Mouse (Mus musculus) forebrain, embryonic 10.5 days (tissue): ENCODE data around the gene 4933415A04Rik. TPM values are rescaled to one million over a fixed set of nuclear protein-coding genes. Genes with fewer than 3 reads are reported as not detected.

Experiments used
- DNase-seq: peaks from one replicate; pipeline ENCODE4 v3.0.0-alpha.2; 2017; ENCODE audit warnings: low spot score; ENCODE audit errors: extremely low spot score
- H3K27ac ChIP-seq: fragments of 300-500 bp; sonication (generic); 2 replicates; pipeline ENCODE4 v1.5.1; 2016; ENCODE audit warnings: mild to moderate bottlenecking
- H3K27me3 ChIP-seq: fragments of 300-500 bp; sonication (generic); 2 replicates; pipeline ENCODE4 v1.6.1; 2016; ENCODE audit warnings: mild to moderate bottlenecking; ENCODE audit not compliant: poor library complexity, severe bottlenecking
- H3K36me3 ChIP-seq: fragments of 300-500 bp; sonication (generic); replicated peaks from 2 replicates; pipeline ENCODE4 v1.6.1; 2016; ENCODE audit warnings: mild to moderate bottlenecking, moderate library complexity
- H3K4me1 ChIP-seq: fragments of 300-500 bp; sonication (generic); 2 replicates; pipeline ENCODE4 v1.6.1; 2016
- H3K4me3 ChIP-seq: fragments of 300-500 bp; sonication (generic); 2 replicates; pipeline ENCODE4 v1.5.1; 2016; ENCODE audit warnings: mild to moderate bottlenecking, moderate library complexity
- H3K9me3 ChIP-seq: fragments of 300-500 bp; sonication (generic); 2 replicates; pipeline ENCODE4 v1.6.1; 2016; ENCODE audit warnings: mild to moderate bottlenecking, moderate library complexity
- WGBS: fragments of 180-500 bp; shearing (Covaris S2); methylation state at CpG from one replicate; pipeline ENCODE4 v1.1.7; 2016; 5-methylcytosine and 5-hydroxymethylcytosine counted together
- polyA plus RNA-seq: library from polyadenylated mRNA; unstranded; fragments of >200 nt; fragmentation: Nextera tagmentation; extraction: Ambion mirVana; gene quantifications from 2 replicates; pipeline ENCODE4 v1.2.1, GENCODE M21; 2016

The 4933415A04Rik gene
- polyA plus RNA-seq, 1 experiment from 2014 or later, result 10.7 TPM

DNA sequence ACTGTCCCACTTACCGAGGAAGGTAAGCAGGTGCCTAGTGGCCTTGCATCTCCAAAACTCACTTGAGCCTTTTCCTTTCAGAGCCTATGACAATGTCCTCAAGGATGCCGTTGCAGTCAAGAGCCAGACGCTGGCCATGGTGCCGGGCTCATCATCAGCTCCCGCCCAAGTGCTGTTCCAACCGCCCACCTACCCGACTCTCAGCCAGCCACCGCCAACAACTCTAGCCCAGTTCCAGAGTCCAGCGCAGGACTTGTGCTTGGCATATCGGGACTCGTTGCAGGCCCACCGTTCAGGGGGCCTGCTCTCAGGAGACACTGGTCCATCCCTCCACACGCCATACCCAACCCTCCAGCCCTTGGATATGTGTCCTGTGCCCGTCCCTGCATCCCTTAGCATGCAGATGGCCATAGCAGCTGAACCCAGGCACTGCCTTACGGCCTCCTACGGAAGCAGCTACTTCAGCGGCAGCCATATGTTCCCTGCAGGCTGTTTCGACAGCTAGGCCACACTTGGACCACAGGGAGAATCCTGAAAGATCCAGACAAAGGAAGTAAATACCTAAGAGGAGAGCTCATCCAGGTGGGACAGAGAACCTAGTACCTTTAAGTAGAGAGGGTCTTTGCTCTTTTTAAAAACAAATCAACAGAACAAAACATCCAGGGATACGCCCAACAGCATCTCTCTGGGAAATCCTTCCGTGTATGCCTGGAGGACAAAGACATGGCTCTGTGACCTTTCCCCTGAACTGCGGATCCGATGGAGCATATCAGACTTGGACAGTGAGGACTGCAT, 1.4 kb upstream of the 4933415A04Rik start:
- Histone ChIP-seq H3K4me3 (no peak overlapping the region), H3K4me1 (peaks cover 9% of the 10 kb centered on the region), H3K9me3 (no peaks in the 10 kb centered on the region), H3K27ac (no peak overlapping the region), H3K36me3 (peaks cover 91% of the 10 kb centered on the region), H3K27me3 (no peaks in the 10 kb centered on the region)
- DNase-seq, result no peak
- 91% methylated on average over 22 of the region's 22 CpGs for WGBS

DNA sequence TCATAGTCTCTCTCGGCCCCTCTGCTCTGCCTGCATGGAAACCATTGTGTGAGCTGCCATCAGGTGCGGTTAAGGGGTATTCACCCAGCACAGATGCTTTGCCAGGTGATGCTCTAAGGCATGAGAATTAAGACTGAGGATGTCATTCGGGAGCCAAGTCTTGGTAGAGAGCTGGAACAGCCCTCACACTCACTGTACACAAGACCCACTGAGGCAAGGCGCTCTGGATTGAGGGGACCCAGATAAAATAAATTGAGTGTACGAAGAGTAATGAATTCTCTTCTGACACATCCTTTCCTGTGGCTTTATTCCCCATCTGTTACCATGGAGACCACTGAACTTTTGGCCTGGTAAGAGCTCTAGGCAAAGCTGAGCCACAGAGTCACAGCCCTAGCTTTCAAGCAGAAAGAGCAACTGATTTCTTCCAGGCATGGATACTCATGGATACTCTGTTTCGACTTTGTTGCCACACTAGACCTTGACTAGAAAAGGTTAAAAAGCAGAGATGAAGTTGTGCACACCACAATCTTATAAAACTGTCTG, 2.8 kb downstream of the 4933415A04Rik start:
- H3K4me1 ChIP-seq, result peaks cover 11% of the 10 kb centered on the region
- no peaks in the 10 kb centered on the region; the same call in 1 of the 2 replicates for H3K9me3 ChIP-seq
- no peak for DNase-seq
- H3K27ac ChIP-seq, result no peak overlapping the region
- no peak overlapping the region for H3K4me3 ChIP-seq
- 80% methylated on average over 6 of the region's 6 CpGs for WGBS
- no peaks in the 10 kb centered on the region for H3K27me3 ChIP-seq
- peaks cover 50% of the 10 kb centered on the region for H3K36me3 ChIP-seq

DNA sequence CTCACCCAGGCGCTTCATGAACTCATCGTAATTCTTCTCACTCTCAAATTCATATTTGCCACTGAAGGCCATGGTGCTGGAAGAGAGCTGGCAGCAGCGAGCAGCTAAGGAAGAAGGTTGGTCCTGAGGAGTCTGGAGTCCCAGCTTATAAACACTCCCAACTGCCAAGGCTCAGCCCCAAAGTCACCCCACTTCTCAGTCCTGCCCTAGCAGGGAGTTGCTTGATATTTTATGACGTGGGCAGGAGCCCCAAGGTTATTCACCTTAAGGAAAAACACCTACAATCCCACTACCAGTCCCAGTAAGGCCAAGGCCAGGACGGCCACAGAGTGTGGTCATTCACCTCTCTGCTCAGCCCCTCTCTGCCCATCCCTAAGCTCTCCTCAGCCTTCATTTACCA, 14.6 kb downstream of the 4933415A04Rik start, which contains the start of gene Fabp6:
TSS of gene Fabp6 (minus strand) at position 101 of the 400 bp plus-strand sequence.
- no peak for DNase-seq
- Histone ChIP-seq H3K27me3 (no peaks in the 10 kb centered on the region), H3K4me1 (no peaks in the 10 kb centered on the region), H3K4me3 (no peak within 1 kb of the TSS), H3K27ac (no peak within 1 kb of the TSS), H3K36me3 (no peaks in the 10 kb centered on the region), H3K9me3 (no peaks in the 10 kb centered on the region)
- WGBS, result 93% methylated on average over 5 of the region's 5 CpGs

DNA sequence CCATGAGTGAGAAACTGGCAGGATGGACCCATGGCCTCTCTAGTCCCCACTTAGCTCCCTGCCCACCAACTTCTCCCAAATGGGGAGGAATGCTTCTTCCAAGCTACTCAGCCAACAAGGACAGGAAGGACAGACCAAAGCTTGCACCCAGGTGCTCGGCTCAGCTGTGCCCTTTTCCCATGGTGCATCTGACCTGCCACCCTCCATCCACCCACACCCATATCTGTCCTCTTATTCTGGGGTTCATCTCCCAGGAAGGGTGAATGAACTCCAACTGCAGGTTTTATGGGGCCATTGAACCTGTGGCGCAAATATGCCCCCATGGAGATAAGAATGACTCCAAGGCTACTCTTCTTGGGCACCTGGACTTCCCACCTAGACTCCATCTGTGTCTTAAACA, 17.4 kb downstream of the 4933415A04Rik start:
- Histone ChIP-seq H3K4me1 (0 out of 2 replicates have a peak, but pooled peaks cover 8% of the 10 kb centered on the region), H3K4me3 (no peak overlapping the region), H3K36me3 (no peaks in the 10 kb centered on the region), H3K27me3 (no peaks in the 10 kb centered on the region), H3K27ac (no peak overlapping the region), H3K9me3 (no peaks in the 10 kb centered on the region)
- DNase-seq, result no peak
- 97% methylated on average over 2 of the region's 2 CpGs for WGBS

DNA sequence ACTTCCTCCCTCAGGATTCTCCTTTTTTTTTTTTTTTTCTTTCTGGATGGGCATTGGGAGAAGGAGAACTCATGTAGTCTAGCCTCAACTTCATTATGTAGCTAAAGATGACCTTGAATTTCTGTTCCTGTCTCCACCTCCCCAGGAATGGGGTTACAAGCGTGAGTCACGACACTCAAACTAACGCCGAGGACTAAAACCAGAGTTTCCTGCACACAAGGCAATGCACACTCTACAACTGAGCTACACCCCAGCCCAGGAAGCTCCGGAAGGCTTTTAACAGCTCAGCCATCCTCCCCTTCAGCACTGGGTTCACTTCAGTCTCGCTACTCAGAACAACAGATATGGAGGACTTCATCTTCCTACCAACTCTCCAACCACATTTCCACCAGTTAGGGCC, 18.1 kb downstream of the 4933415A04Rik start:
- no peaks in the 10 kb centered on the region for H3K27me3 ChIP-seq
- H3K4me3 ChIP-seq, result no peak overlapping the region
- WGBS, result 91% methylated on average over 6 of the region's 6 CpGs
- H3K4me1 ChIP-seq, result peaks cover 9% of the 10 kb centered on the region; the same call in 1 of the 2 replicates
- no peaks in the 10 kb centered on the region for H3K36me3 ChIP-seq
- DNase-seq, result no peak
- H3K27ac ChIP-seq, result no peak overlapping the region
- no peaks in the 10 kb centered on the region for H3K9me3 ChIP-seq

DNA sequence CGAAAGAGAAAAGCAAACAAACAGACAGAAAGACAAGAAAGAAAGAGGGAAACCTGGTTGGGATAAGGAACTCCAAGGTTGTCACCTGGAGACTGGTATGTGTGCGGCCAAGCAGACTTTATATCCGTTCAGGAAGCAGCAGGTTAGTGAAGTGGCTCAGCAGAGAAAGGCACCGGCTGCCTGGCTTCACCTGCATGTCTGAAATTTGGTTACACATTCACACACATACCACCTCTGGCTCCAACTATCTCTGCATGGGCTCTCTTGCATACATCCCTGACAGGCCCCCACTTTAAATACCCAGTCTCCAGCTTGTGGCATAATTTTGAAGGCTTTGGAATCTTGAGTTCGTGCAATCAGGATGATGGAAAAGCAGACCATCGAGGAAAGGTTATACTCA, 19.0 kb downstream of the 4933415A04Rik start:
- H3K4me3 ChIP-seq, result no peak overlapping the region
- WGBS, result 92% methylated on average over 6 of the region's 6 CpGs
- no peaks in the 10 kb centered on the region for H3K9me3 ChIP-seq
- DNase-seq, result no peak
- no peak overlapping the region for H3K27ac ChIP-seq
- H3K36me3 ChIP-seq, result no peaks in the 10 kb centered on the region
- no peaks in the 10 kb centered on the region for H3K27me3 ChIP-seq
- H3K4me1 ChIP-seq, result peaks cover 18% of the 10 kb centered on the region

DNA sequence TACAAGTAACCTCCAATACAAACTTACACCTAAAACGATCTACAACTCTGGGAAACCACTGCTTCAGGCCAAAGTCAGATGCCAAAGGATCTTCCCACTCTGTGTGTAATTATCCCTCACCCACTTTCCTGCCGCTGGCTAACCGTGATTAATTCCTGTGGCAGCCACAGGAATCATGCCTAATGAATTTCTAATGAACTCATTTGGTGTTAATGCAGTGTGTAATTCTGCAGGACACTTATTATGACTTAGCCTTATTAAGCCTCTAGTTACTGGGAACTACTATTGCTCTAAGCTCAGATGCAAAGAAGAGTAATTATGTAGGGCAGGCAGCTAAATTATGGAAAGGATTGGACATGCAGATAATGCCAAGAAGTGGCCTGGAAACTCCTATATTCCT, 21.6 kb downstream of the 4933415A04Rik start:
- Histone ChIP-seq H3K4me1 (peaks cover 27% of the 10 kb centered on the region), H3K36me3 (no peaks in the 10 kb centered on the region), H3K27me3 (no peaks in the 10 kb centered on the region), H3K4me3 (no peak overlapping the region), H3K9me3 (no peaks in the 10 kb centered on the region), H3K27ac (no peak overlapping the region)
- 64% methylated on average over 3 of the region's 3 CpGs for WGBS
- no peak for DNase-seq

DNA sequence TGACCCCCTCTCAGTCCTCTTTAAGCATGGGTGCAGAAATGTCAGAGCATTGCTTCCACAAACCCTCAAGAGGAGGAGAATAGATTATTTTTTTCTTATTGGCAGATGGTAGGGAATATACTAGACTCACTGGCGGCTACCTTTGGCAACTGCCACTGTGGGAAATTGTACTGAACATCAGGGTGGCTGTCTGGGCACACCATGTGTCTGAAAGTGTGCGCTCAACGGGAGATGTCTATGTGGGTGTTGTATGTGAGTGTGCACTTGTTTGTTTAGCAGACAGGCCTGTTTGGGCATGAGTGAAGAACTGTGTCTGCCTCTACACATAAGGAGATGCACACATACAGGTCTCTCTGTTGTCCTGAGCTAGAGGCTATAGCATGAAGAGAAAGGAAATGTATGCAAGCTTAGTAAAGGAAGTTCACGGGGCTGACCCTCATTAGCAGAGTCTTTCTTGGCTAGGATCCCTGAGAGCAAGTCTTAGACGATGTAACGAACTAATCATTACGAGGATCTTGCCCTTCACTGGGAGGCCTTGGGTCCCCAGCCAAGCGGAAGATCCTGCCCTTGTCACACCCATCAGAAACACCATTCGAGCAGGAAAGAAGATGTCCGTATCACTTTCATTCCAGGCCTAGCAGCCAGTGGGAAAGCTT, 23.3 kb downstream of the 4933415A04Rik start:
- H3K27me3 ChIP-seq, result no peaks in the 10 kb centered on the region
- WGBS, result 73% methylated on average over 10 of the region's 10 CpGs
- DNase-seq, result no peak
- no peaks in the 10 kb centered on the region for H3K9me3 ChIP-seq
- H3K27ac ChIP-seq, result no peak overlapping the region
- no peak overlapping the region for H3K4me3 ChIP-seq
- H3K4me1 ChIP-seq, result peaks cover 27% of the 10 kb centered on the region
- H3K36me3 ChIP-seq, result no peaks in the 10 kb centered on the region

DNA sequence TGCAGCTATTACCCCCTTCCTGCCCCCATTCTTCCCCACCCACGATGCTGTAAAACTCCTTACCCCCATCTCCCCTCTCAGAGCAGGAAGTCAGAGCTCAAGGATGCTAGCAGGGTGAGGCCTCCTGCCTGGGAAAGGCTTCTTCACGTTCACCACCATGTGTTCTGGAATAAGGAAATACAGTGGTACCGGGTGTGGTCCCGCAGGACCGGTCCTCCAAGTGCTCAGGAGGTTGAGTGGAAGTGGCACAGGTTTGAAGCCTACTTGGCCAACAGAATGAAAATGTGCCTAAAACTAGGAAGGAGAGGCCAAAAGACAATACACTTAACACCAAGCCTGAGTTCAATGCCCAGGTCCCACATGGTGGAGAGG, 23.8 kb downstream of the 4933415A04Rik start:
- H3K4me3 ChIP-seq, result no peak overlapping the region
- H3K9me3 ChIP-seq, result peaks cover 3% of the 10 kb centered on the region; the same call in 1 of the 2 replicates
- H3K27ac ChIP-seq, result no peak overlapping the region
- H3K4me1 ChIP-seq, result peaks cover 27% of the 10 kb centered on the region
- DNase-seq, result no peak
- 87% methylated on average over 5 of the region's 5 CpGs for WGBS
- H3K36me3 ChIP-seq, result no peaks in the 10 kb centered on the region
- no peaks in the 10 kb centered on the region for H3K27me3 ChIP-seq

DNA sequence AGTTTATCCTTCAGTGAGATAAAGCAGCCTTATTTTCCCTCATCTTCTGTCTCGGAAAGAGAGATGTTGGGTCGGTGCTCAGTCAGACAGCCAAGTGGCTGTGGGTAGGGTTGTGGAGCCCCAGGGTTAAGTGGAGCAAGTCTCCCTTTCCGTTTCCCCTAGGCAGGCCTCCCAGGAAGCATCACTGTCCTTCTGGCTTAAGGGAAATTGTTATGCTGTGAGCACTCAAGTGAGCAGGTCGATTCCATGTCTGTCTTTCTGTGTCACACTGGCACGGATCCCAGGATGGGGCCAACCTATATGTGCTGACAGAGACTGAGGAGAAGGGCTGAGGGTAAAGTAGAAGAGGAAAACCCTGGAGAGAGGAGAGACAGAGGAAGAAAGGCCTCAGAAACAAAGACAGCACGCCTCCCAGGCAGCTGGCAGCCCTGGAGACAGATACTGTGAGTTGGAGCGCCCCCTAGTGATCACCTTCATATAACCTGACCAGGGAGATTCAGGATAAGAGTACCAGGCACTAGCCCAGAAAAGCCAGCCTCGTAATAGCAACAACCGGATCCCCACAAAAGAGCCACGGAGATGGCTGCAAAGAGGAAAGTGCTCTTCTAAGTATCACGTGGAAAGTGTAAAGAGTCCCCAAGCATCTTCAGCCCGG, 26.1 kb downstream of the 4933415A04Rik start:
- H3K27ac ChIP-seq, result peak overlapping the region; percentile 90
- WGBS, result 28% methylated on average over 12 of the region's 12 CpGs

DNA sequence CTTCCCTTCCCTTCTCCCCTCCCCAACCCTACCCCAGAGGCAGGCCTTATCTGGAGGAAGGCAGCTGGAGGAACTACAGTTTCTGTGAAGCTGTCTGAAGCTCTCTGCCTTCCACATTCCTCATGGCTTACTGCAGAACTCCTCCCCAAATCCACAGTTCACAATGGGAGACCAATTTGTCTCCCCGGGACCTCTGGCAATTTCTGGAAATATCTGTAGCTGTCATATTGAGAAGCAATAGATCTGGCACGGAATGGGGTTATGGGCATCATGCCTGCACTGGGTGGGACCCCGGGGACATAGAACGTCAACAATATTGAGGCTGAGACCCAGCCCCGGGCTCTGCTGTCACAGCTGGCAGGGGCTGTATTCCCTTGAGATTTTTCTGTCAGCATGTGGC, 31.1 kb downstream of the 4933415A04Rik start:
- peaks cover 3% of the 10 kb centered on the region; the same call in 1 of the 2 replicates for H3K9me3 ChIP-seq
- no peak for DNase-seq
- WGBS, result 71% methylated on average over 5 of the region's 5 CpGs
- peaks cover 21% of the 10 kb centered on the region for H3K4me1 ChIP-seq
- peak overlapping the region; percentile 69 for H3K27ac ChIP-seq
- no peak overlapping the region for H3K4me3 ChIP-seq
- H3K27me3 ChIP-seq, result no peaks in the 10 kb centered on the region
- no peaks in the 10 kb centered on the region for H3K36me3 ChIP-seq

More for the DNA sequence above, 26.1 kb downstream of the 4933415A04Rik start:
- peak; percentile 90 for DNase-seq
- no peaks in the 10 kb centered on the region for H3K27me3 ChIP-seq
- H3K4me3 ChIP-seq, result no peak overlapping the region
- peaks cover 3% of the 10 kb centered on the region; the same call in 1 of the 2 replicates for H3K9me3 ChIP-seq
- peaks cover 39% of the 10 kb centered on the region for H3K4me1 ChIP-seq
- H3K36me3 ChIP-seq, result no peaks in the 10 kb centered on the region

DNA sequence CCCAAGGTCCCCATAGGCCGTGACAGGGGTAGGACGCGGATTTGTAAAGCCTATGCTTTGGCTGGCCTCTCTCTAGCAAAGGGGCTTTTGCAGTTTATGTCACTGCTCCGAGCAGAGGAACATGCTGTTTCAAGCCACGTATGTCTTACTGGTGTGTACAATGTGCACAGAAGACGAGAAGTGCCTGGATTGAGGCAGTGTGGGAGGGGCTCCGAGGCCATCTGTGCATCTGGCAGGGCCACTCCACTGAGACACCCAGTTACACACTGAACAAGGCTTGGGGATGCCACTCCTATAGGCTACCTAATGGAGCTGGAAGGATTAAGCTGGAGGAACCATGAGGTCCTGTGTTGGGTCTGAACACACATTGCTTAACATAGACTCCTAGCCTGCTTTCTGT, 31.6 kb downstream of the 4933415A04Rik start:
- H3K27me3 ChIP-seq, result no peaks in the 10 kb centered on the region
- no peak overlapping the region for H3K4me3 ChIP-seq
- peaks cover 3% of the 10 kb centered on the region; the same call in 1 of the 2 replicates for H3K9me3 ChIP-seq
- WGBS, result 80% methylated on average over 7 of the region's 7 CpGs
- H3K27ac ChIP-seq, result 0 out of 2 replicates have a peak overlapping the region, but pooled peaks have one; percentile 40
- DNase-seq, result no peak
- H3K36me3 ChIP-seq, result no peaks in the 10 kb centered on the region
- H3K4me1 ChIP-seq, result peaks cover 18% of the 10 kb centered on the region
